Mouse (Mus musculus) cerebellum, adult 8-10 months (tissue): ENCODE data around the gene Secisbp2.
"Not testable (repeated sequence)": the region's sequence is repeated elsewhere in the genome, so short reads cannot be mapped to it uniquely, and the experiment has no call there.

Source experiments
- DNase-seq: peaks from one replicate; pipeline ENCODE4 v3.0.0; 2022

Secisbp2 gene

GRCm38 (mm10) chr13:51643924-51644828, 7.3 kb upstream of the Secisbp2 start:
- DNase-seq: no peak

- DNase-seq: peak; percentile 93
These were observed 6.4 kb upstream of the Secisbp2 start, which contains the start of gene Cks2 for GRCm38 (mm10) chr13:51644829-51645789. Gene Cks2 (plus strand): TSS chr13:51645232.

- DNase-seq: no peak
These were observed 5.6 kb upstream of the Secisbp2 start for GRCm38 (mm10) chr13:51645872-51646271.

- DNase-seq: no peak
These were observed 5.0 kb upstream of the Secisbp2 start for GRCm38 (mm10) chr13:51646362-51647027.

GRCm38 (mm10) chr13:51647770-51648169, 3.7 kb upstream of the Secisbp2 start:
- no peak for DNase-seq

GRCm38 (mm10) chr13:51648237-51648636, 3.3 kb upstream of the Secisbp2 start:
- no peak for DNase-seq

- DNase-seq: no peak
These were observed 1.8 kb upstream of the Secisbp2 start for GRCm38 (mm10) chr13:51649740-51650139.

- no peak for DNase-seq
These were observed 1.7 kb downstream of the Secisbp2 start for GRCm38 (mm10) chr13:51653159-51653558.

GRCm38 (mm10) chr13:51653961-51654360, 2.5 kb downstream of the Secisbp2 start:
- no peak for DNase-seq

- DNase-seq: no peak
These were observed 5.2 kb downstream of the Secisbp2 start for GRCm38 (mm10) chr13:51656516-51657235.

- no peak for DNase-seq
These were observed 6.6 kb downstream of the Secisbp2 start for GRCm38 (mm10) chr13:51658094-51658493.

GRCm38 (mm10) chr13:51659573-51659972, 8.1 kb downstream of the Secisbp2 start:
- DNase-seq: no peak

GRCm38 (mm10) chr13:51663561-51663960, 12.1 kb downstream of the Secisbp2 start:
- no peak for DNase-seq

- DNase-seq: not testable (repeated sequence)
These were observed 16.7 kb downstream of the Secisbp2 start for GRCm38 (mm10) chr13:51668195-51668594.

- DNase-seq: no peak
These were observed 25.1 kb downstream of the Secisbp2 start for GRCm38 (mm10) chr13:51676641-51677040.

GRCm38 (mm10) chr13:51677041-51677440, 25.5 kb downstream of the Secisbp2 start:
- DNase-seq: no peak

GRCm38 (mm10) chr13:51677630-51678185, 26.2 kb downstream of the Secisbp2 start:
- DNase-seq: no peak

- no peak for DNase-seq
These were observed 27.2 kb downstream of the Secisbp2 start for GRCm38 (mm10) chr13:51678687-51679086.

GRCm38 (mm10) chr13:51679332-51679731, 27.8 kb downstream of the Secisbp2 start:
- DNase-seq: no peak

- DNase-seq: no peak
These were observed 29.6 kb downstream of the Secisbp2 start for GRCm38 (mm10) chr13:51681076-51681475.

GRCm38 (mm10) chr13:51681634-51682033, 30.1 kb downstream of the Secisbp2 start:
- DNase-seq: no peak
